Mouse (Mus musculus) duodenum, adult 2 months (tissue): ENCODE data around the gene Skp1a. TPM values are rescaled to one million over a fixed set of nuclear protein-coding genes. Genes with fewer than 3 reads are reported as not detected.

Experiments used
- polyA plus RNA-seq: library from polyadenylated mRNA; depleted of rRNA; stranded (reverse); fragments of >200 nt; gene quantifications from 2 replicates; pipeline ENCODE4 v1.2.3, GENCODE M21; 2012; ENCODE audit warnings: low replicate concordance; rRNA removed

Gene Skp1a
- 3.5 and 4.5 TPM in 2 replicates for polyA plus RNA-seq

DNA sequence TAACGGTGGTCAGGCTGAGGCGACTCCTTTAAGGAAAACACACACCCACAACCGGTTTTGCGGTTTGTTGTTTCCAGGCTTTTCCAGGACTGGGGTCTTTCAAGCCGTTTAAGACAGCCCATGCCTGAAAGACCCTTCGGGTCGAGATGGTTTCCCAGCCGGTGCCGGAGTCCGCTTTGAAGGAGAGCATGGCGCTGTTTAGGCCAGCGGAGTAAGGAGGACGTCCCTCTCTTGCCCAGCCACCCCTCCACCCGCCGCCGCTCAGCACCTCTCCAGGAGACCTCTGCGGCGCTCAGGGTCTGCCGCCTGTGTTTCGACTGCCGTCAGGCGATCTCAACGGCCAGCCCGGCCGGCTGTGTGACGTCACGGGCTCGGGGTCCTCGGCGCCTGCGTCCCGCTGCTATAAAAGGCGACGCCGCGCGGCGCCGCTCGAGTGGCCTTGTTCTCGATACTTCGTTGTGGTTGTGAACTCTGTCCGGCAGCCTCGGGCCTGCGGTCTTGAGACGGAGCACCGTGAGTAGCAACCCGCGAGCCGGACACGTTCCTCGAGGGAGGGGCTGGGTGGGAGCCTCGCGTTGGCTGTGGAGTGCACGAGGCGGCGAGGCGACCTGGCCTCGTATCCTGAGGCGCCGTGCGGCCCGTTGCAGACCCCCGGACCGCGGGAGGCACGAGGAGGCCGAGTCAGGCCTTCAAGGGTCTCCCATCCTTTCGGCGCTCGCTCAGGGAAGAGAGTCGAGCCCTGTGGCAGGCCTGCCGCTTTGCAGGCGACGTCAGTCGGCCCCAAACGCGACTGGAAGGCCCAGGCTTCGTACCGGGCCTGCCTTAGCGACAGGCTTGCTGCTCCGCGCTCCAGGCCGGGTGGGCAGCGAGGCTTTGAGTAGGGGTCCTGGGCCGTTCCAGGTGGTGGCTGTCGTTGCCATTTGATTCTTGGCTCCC is at the start of gene Skp1a:
TSS of gene Skp1a (plus strand) at position 390 of the 936 bp plus-strand sequence.

DNA sequence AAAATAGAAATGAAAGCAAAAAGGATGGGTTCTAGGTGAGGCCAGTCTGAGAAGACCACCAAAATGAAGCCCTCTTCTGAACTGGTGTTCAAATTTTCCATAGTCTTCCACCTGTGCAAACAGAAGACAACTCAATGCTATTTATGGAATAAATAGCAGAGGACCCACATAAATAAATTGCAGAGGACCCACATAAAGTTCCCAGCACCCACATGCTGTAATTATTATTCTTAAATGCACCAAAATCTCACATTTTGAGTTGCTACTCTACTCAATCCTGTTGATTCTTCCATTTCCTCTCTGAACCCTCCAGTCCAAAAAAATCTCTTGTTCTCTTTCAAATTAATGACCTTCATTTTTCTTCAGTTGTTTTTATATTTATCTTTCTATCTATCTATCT is 17.9 kb upstream of the Skp1a start, which contains the start of gene Olfr1371:
TSS of gene Olfr1371 (minus strand) at position 101 of the 400 bp plus-strand sequence.

DNA sequence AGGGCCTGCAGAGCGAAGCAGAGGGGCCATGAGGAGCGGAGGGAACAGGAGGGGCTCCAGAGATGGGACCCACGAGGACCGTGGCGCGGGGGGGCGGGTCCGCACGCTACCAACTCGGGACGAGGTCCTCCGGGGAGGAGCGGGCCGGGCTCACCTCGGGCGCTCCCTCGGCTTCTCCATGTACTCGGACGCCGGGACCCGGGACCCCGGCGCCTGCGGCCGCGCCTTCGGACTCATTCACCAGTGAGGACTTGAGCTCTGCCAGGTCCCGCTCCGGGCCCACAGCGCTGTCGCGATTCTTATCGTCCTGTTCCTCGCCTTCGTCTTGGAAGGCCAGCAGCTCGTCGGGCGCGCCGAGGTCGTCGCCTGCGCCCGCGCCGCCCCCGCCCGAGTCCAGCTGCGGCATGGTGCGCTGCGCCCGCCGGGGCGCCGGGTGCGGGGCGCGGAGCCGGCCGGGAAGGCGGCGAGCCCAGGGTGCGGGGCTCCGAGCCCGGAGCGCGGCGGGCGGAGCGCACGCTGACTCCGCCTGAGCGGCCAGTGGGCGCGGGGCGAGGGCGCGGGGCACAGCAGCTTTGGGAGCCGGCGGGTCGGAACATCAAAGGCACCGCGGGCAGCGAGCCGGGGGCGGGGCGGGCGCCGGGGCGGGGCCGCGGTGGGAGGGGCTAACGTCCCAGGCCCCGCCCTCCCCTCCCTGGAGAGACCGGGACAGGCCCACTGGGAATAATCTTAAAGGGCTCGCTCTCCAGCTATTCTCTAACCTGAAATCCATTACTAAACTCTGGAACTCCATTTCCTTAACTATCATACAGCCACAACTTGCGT is 51.2 kb downstream of the Skp1a start, which contains the start of gene Tcf7:
TSS of gene Tcf7 (minus strand) at position 241 of the 822 bp plus-strand sequence.

Other genes starting within 250 kb of the Skp1a start
- gene Ube2b, start 231.2 kb upstream of the Skp1a start, polyA plus RNA-seq = 12.2 and 20.3 TPM in 2 replicates
- 0.14 and 0.69 TPM in 2 replicates for gene Cdkl3, start 227.8 kb upstream of the Skp1a start, polyA plus RNA-seq
- 10.2 and 11.5 TPM in 2 replicates for gene Ppp2ca, start 133.3 kb upstream of the Skp1a start, polyA plus RNA-seq
- not detected in 2 replicates for gene Olfr1373, start 86.5 kb upstream of the Skp1a start, polyA plus RNA-seq
- not detected in 2 replicates for gene Olfr1371, start 18.0 kb upstream of the Skp1a start, polyA plus RNA-seq
- 7.1 and 7.9 TPM in 2 replicates for gene Tcf7, start 51.0 kb downstream of the Skp1a start, polyA plus RNA-seq
- 43.7 and 75.0 TPM in 2 replicates for gene Vdac1, start 128.9 kb downstream of the Skp1a start, polyA plus RNA-seq
- gene 9530068E07Rik, start 164.4 kb downstream of the Skp1a start, polyA plus RNA-seq = 53.3 and 62.8 TPM in 2 replicates